Mouse (Mus musculus) fat pad, adult 2 months (tissue): Measurements from ENCODE around the gene Psen1.

Experiments used
- DNase-seq: peaks from one replicate; pipeline ENCODE4 v3.0.0-alpha.2; 2011; ENCODE audit warnings: low read depth, low spot score; ENCODE audit errors: extremely low read depth

The Psen1 gene

DNA sequence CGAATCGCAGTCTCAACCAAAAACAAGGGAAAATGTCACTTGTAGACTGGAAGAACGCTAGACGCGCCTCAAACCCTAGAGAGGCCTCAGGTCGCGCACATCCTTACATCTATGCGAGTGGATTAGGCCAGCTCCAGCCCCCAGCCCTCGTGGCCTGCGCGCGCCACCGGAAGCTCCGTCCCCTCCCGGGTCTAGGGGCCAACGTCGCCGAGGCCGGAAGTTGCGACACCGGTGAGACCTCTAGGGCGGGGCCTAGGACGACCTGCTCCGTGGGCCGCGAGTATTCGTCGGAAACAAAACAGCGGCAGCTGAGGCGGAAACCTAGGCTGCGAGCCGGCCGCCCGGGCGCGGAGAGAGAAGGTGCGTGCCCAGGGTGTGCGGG is at the start of gene Psen1:
Gene Psen1 (plus strand): TSS at position 219 of the 382 bp plus-strand sequence.
- no peak for DNase-seq

DNA sequence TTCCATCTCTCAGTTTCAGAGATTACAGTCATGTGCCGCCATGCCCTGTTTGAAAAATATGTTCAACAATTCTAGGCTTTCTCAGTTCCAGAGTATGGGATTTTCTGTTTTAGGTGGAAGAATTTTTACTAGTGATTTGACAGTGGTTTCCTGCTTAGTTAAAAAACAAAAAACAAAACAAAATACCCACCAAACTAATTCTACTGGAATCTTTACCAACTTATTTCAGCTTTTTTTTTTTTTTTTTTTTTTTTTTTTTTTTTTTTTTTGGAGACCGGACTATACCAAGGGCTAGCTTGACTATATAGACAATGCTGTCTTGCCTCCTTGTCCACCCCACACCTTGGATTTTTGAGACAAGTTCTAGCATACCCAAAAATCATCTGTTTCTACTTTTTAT is 46.7 kb upstream of the Psen1 start:
- no peak for DNase-seq

DNA sequence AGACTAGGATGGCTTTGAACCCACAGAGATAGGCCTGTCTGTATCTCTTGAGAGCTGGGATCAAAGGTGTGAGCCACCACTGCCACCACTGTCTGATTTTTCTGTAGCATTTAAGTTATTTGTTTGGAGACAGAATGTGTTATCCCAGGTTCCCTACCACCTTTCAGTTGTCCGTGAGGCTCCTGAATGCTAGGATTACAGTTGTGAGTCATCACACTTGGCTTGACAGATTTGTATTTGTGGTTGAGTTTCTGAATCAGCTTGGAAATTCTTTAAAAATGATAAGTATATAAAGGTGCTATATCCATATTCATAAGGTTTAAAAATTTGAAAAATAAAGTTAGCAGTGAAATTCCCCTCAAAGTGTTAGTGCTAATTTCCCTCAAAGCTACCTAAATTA is 44.8 kb upstream of the Psen1 start:
- DNase-seq: no peak

DNA sequence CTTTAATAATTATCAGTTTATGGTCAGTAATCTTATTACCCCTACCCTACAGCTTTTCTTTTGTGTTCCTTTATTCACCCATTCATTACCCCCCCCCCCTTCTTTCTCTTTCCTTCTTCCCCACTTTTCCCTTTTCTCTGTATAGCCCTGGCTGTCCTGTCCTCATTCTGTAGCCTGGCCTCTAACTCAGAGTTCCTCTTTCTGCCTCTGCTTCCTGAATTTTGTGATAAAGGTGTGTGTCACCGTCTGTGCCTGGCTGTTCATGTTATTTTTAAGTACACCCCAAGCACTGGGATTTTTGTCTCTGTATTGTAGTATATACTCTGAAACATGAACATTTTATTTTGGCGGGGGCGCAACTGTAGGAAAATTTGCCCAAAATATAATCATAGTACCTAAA is 37.6 kb upstream of the Psen1 start:
- no peak for DNase-seq

DNA sequence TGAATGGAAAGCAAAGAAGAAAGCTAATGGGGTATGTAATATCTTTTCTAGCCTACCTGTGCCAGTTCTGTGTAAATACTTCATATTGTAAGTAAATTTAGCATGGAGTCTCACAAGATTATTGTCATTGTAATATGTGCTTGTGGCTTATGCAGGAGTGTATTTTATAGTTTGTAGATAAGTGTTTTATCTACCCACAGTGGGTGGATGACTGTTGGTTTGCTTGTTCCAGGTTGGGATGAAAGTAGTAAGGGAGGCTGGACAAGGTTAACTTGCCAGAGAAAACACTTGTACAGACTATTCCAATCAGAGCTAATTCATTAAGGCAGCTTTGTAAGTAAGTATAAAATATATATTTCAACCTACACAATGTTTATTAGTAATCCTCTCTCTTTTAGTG is 36.5 kb upstream of the Psen1 start:
- no peak for DNase-seq

DNA sequence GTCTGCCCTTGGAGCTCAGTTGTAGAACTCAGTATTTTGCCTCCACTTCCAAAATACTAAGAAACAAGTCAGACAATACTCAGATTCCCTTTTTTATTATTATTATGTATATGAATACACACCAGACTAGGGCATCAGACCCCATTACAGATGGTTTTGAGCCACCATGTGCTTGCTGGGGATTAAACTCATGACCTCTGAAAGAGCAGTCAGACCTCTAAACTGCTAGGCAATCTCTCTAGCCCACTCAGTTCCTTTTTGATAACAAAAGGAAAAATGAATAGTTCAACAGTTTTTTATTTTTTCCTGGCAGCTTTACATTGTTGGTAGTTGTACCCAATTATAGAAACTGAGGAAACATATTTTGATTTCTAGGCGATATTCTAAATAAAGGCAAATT is 2.5 kb upstream of the Psen1 start:
- DNase-seq: no peak

DNA sequence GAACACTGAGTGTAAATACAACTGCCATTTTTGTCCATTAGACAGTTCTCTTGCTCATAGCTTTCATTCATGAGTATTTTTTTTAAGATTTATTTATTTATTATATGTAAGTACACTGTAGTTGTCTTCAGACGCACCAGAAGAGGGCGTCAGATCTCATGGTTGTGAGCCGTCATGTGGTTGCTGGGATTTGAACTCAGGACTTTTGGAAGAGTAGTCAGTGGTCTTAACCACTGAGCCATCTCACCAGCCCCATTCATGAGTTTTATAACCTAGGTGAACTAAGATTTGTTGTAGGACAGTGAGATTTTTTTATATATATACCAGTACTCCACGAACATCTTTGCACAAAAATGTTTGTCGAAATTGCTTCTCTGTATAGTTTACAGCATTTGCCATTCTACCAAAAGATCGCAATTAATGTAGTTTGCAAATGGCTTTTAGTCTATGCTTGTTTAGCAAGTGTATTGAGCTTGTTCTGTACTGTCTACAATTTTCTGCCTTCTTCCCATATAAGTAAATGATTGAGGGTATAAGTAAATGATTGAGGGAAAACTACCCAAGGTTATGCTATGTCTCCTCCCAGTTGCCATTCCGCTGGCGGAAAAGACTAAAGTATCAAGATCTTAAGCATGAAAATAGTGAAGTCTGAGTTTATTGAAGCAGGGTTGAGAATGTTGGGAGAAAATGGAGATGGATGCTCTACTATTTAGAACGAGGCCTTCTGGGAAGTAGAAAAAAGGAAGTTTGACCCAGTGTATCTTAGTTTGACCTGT is 1.2 kb upstream of the Psen1 start:
- DNase-seq: no peak

DNA sequence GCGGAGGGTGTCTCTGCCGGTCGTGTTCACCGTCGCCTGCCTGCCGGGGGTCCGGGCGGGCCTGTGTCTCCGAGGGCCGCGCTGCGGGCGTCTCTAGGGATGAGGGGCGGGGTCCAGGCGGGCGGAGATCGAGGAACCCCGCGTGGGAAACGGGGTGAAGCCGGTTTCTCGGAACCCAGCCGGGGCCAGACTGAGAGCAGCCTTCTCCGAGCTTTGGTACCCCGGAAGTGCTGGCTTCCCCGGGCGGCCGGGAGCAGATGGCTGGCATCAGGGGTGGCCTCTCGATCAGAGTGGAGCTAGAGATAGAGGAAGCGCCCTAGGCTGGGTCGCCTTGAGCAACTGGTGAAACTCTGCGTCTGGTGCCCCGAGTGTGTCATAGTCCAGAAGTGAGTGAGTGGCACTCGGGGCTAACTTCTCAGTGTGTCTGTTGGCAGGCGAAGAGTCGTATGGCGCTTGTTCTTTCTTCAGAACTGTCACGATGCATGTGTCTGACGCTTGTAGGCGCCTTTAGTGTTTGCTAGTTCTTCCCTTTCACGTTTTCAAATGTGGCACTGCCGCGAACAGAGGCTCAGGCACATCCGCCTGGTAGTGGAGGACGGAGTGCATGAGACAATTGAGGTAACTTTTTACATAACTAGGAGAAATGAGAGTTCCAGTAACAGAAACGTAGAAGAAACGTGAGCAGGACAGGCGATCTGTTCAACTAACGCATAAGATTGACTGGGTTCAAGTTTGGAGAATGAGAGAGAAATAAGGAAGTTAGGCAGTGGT is 549 bp downstream of the Psen1 start:
- no peak for DNase-seq

DNA sequence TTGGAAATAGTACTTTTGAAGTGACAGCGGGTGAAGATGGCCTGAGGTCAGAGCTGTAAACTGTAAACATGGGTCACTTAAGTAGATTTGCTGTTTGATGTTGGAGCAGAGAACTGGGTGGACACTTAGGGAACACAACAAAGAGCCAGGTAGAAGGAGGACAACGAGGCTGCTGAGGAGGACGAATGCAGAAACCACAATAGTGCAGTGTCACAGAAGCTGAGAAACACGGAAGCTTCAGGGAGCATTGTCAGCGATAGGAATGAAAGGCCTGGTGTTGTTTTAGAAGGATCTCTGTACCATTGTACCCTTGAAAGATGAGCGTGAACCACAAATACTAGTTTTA is 1.1 kb downstream of the Psen1 start:
- no peak for DNase-seq

DNA sequence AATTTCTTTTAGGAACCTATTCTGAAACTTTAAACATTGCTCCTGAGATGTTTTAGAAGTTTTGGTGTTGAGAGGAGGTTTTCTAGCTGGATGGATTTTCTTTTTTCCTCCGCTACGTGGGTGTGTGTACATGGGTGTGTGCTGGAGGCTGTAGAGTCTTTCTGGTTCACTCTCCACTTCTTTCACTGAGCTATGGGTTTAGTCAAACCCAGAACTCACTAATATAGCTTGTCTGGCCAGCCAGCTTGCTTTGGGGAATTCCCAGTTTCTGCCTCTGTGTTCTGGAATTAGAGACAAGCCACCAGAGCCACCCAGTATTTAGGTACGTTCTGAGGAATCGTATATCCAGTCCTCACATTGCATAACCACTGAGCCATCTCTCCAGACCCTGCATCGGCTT is 6.1 kb downstream of the Psen1 start:
- DNase-seq: no peak

DNA sequence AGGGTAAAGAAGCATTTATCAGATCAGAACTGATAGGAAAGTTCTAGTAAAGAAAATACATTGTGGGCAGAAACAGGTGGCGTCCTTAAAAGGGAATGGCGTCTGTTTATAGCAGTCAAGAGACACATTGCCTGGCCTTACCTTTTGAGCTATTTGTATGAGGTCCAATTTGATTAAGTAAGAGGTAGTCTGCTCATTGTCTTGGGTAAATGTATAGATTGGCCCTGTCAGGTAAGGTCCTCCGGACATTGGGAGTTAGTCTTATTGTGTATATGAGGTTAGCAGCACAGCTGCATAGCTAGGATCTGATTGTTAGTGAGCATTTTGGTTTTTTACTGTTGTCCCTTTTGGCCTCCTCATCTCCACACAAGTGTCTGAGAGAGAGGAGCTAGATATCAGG is 6.7 kb downstream of the Psen1 start:
- peak; percentile 55 for DNase-seq

DNA sequence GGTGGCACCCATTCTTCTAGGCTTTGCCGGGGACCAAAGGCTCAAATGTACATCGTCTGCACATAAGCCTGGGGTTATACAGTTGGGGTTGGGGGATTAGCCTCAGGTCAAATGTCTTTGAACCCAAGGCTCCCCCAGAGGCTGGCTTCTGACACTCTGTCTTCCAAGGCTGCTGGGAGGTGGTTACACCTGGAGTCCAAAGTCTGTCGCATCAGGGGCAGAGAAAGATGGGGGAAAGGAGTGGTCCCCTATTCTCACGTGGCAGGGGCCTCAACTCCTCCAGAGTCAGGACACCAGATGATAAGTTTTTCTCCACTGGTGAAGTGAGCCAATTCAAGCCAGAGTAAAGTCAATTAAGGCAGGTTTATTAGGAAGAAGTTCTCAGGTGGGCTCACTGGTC is 10.7 kb downstream of the Psen1 start:
- DNase-seq: no peak

DNA sequence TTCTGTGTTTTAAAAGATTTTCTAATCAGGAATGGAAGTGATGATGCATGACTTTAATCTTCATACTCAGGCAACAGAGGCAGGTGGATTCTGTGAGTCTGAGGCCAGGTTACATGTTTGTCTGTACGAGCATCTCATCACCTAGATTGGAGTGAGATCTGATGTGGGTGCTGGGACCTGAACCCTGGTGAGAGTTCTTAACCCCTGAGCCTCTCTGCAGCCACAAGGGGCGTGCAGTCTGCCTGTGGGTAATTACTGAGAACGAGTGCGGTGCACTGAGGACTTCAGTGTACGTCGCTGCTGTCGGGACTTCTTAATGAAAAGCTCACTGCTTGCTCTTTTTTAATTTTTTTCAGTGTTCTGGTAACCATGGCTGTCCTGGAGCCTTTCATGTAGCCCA is 13.7 kb downstream of the Psen1 start:
- DNase-seq: no peak

DNA sequence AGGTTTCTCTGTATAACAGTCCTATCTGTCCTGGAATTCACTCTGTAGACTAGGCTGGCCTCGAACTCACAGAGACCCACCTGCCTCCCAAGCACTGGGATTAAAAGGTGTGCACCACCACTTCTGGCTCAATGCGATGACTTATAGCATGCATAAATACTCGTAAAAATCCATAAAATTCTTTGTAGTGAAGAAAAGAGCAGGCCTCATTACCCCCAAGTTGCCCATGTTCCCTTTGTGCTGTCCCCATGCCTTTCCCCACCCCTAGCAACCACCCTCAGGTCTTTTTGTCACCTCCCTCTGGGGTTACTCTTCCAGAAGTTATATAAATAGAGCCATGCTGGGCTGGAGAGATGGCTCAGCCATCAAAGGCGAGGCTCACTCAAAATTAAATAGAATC is 14.8 kb downstream of the Psen1 start:
- no peak for DNase-seq

DNA sequence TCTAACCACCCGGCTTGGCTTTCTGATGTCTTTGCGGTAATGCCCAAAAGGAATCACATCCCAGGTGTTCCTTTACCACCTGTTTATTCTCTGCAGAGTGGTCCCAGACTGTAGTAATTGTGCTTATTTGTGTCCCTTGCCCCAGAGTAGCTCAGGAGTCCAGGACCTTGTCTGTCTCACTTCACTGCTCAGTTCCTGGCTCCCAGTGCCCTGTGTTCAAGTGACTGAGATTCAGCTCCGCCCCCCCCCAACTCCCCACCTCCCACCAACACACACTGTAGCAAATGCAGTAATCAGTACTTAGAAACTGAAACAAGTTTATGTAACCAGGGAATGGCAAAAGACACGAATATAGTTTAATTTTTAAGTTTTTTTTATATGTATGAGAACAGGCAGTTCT is 19.0 kb downstream of the Psen1 start:
- no peak for DNase-seq

DNA sequence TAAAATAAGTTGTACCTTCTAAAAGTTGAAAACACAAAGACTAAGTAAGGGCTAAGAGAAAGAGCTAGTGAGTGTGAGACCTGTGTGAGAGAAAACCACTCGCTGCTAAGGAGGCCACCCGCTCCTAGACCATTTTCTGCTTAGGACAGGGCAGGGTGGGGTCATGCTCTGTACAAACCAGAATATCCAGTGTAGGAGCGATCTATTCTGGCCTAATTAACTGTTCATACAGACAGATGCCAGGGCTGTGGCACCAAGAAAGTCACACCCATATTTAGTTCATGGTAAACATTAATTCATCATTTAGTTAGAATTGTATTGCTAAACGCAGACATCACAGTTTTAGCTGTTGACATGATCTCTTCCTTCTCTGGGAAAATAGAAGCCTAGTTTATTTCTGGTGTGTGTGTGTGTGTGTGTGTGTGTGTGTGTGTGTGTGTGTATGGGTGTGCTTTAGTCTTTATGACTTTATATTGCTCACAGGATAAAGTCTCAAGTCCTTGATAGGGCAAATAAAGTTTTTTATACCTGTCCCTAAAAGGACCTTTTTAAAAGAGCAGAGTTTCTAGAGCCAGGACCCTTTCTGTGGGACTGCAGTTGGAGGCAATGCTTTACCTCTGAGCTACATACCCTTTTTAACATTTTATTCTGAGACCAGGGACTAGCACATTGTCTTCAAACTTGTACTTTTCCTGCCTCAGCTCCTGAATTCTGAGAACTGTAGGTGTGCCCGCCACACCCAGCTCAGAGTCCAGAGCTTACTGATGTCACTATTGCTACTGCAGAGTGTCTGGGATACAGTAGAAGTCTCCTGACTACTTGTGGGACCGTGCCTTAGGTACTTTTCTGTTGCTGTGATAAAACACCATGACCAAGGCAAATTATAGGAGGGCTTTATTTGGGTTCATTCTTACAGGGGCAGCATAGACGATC is 20.5 kb downstream of the Psen1 start:
- DNase-seq: no peak

DNA sequence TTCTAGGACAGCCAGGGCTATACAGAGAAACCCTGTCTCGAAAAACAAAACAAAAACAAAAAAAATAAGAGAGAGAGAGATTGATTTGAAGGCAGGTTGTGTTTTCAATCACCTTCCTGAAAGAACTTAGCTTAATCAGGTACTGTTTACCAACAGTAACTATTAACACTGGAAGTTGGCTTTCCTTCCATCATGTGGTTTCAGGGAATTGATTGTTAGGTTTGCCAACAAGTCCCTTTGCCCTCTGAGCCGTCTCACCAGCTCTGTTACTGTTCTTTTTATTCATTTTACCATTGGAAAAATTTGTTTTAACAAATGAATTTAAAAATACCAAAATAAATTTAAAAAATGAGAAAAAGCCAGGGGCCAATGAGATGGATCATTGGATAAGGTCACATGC is 22.0 kb downstream of the Psen1 start:
- no peak for DNase-seq

DNA sequence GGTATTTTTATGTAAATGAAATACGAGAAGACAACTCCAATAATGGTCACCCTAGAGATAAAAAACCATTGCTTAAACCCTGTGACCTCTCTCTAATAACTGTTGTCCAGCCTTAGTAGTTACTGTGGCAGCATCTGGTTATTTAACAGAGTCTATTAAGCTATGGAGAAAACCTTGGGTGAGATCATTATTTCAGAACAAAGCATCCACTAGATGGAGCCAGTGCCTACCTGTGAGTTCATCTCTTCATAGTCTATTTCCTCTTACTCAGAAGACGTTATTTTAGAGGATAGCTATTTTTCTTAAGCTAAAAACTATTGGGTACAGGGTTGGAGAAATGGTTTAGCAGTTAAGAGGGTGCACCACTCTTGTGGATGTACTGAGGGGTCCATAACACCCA is 25.8 kb downstream of the Psen1 start:
- no peak for DNase-seq

DNA sequence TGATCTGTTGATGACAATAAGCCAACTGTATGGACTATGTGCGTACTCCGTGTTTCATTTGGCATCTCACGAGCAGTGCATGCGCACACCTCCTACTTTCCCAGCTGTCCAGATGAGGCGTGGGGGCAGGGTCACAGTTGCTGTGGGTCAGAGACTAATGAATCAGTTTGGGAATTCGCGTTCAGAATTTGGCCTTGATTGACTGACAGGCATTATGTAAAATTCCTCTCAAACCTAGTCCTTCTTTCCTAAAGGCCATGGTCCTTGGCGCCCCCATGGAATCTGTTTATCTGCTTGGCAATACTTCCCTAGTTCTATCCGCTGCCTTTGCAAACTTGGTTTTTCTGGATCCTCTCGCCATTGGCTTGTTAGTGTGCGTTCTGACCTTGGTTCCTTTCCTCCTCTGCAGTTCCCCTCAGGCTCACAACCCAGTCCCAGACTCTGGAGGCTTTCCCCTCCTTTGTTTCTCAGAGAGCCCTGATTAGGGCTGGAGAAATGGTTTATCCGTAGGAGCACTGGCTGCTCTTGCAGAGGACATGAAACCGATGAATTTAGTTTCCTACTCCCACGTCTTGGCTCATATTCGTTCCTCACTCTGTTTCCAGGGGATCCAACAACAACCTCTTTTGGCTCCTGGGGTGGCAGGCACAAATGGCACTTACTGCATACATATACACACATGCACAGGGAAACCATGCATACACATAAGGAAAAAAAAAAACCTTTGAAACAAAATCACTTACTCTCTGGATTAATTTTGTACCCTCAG is 28.6 kb downstream of the Psen1 start:
- no peak for DNase-seq

DNA sequence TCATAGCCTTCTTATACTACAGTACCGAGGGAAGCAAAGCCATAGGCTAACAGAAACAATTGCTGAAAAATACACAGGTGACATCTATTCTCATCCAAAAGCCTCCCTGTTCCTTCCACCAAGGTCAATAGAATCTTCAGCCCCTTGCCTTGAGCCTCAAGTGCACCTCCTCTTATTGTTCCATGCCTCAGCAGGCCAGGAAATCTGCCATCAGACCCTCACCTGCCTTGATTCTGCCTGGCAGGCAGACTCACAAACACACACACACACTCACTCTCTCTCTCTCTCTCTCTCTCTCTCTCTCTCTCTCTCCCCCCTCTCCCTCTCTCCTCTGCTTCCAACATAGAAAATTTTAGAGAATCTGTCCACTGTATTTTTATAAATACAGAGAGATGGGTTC is 31.5 kb downstream of the Psen1 start:
- DNase-seq: no peak

DNA sequence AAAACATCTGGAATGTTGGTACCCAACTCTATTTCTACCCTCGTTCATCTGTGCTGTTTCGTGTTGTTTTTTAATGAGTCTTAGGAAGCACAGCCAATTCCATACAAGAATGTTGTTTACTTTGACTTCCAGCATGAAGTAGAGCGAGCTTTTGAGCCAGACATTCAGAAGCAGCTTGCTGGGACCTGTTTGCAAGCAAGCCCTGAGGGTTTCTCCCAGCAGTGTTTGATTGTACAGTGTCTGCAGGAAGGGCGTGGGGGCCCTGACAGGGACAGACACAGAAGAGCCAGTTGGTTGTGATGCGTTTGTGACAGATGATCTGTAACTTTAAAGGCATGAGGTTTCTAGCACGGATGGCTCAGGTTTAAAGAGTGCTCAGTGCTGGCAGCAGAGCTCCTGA is 33.3 kb downstream of the Psen1 start:
- DNase-seq: peak; percentile 71
